Mouse (Mus musculus) neural tube, embryonic 10.5 days (tissue): Measurements from ENCODE around the gene Copg1.

Experiments used
- DNase-seq: peaks from one replicate; pipeline ENCODE4 v3.0.0-alpha.2; 2017; ENCODE audit warnings: low spot score; ENCODE audit errors: extremely low spot score

The Copg1 gene

GRCm38 (mm10) chr6:87887594-87888233 lies at the start of gene Copg1:
Copg1 (plus strand) TSS chr6:87887814.
- peak; percentile 100 for DNase-seq

- peak; percentile 96 for DNase-seq
These were observed 48.9 kb upstream of the Copg1 start, which contains the start of gene Isy1 for GRCm38 (mm10) chr6:87838551-87839197. Isy1 (minus strand) TSS chr6:87838798.

DNA sequence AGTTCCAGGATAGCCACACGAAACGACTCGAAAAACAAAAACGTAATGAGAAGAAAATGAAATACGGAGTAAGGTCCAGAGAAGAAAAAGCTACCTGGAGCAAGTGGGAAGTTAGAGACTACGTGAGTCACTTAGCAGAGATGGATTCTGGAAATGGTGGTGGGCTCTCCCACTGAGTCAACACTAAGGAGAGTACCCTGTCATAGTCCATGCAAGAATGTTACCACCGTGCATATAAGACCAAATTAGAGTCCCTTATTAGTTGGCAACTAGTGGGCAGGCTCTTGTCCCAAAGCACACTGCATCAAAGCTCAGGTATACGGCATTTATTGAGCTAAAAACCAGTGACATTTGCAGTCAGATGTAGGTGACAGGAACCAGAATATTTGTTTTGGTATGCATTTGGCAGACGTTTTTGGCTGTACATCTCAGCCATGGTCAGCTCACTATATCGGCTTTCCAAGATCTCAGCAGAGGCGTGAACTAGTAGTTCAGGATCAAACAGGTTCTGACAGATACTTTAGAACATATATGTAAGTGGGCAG lies 47.7 kb upstream of the Copg1 start:
- no peak for DNase-seq

- DNase-seq, result no peak
These were observed 46.0 kb upstream of the Copg1 start for GRCm38 (mm10) chr6:87841635-87842034.

- no peak for DNase-seq
These were observed 45.4 kb upstream of the Copg1 start for GRCm38 (mm10) chr6:87842254-87842653.

DNA sequence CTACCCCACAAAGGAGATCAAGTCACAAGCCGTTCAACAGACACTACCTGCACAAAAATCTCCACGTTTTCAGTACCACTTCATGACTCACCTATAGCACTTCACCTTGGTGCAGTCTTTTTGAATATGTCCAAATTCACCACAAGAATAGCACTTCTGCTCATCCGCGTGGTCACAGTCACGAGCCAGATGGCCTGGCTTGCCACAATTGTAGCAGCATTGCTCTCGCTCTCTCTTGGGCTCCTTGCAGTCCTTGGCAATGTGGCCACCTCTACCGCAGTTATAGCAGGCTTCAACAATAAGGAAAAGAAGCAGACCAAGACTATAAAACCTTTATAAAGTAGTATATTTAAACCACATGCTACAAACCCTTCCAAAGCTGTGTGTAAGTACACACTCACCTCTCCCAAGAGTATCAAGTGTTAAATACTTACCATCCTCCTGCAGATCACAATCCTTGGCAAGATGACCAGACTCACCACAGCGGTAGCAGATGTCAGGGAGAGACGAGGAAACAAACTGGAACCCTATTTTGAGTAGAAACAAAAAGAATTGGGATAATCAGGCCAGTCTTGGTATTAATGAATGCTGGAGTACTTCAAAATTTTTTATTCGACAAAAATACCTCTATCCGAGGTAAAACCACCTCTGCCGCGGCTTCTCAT lies 42.5 kb upstream of the Copg1 start:
- DNase-seq, result no peak

DNA sequence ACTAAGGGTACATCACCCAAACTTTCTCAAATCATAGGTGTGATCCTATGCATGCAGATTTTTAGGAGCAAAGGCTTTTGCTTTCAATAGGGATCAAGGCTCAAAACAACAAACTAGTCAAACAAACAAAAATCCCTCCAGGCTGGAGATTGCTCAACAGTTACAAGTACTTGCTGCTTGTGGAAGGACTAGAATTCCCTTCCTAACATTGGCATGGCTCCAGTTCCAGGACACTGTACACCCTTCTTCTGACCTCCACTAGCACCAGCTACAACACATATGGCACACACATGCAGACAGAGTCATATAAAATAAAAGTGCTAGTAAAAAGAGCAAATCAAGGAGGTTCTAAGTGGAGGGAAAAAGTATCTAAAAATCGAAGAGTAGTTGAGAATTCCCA lies 40.8 kb upstream of the Copg1 start:
- no peak for DNase-seq

DNA sequence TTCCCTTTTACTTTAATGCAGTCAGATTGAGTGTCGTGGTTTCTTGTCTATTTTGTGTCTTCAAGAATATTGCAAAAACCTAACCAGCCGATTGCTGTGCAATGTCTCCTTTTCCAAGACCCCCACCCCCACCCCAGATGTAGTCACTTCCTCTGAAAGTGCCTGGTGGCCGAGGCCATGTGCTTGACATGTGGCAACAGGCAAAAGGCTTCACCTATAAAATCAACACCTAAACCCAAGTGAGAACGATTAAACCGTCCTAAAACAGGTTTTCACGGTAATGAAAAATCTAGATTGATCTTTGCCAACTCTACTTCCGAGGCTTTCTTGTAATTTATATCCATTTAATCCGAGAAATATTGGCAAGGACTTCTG lies 37.8 kb upstream of the Copg1 start:
- peak; percentile 32 for DNase-seq

DNA sequence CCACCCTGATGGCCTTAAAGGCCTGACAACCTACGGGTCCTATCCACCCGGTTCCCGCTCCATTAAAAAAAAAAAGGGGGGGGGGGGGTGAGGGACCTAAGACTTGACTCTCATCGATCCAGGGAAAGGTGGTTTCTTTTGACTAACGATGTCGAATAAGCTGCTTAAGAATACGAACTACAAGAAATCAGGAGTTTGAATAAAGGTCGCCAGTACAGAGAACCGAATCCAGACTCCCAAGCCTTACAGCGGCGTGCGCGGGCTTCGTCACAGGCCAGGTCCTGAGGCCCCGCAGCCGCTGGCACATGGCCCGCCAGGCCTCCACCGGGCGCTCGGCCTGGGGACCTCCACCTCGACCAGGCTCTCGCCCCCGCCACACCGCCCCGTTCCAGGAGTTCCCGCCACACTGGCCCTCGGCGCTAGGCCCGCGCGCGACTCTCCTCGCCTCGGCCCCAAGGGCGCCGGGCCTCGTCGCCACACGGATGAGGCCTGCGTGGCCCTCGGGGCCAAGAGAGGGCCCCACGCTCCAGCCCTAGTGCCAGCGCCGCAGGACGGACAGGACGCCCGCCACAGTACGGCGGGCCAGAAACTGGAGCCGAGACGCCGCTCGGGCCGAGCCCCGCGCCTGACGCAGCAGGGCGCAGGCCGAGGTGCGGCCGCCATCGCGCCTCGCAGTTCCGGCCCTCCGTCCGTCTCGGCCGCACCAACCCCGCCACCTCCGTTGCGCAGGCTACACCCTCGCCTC lies 37.3 kb upstream of the Copg1 start:
- DNase-seq, result peak; percentile 77

DNA sequence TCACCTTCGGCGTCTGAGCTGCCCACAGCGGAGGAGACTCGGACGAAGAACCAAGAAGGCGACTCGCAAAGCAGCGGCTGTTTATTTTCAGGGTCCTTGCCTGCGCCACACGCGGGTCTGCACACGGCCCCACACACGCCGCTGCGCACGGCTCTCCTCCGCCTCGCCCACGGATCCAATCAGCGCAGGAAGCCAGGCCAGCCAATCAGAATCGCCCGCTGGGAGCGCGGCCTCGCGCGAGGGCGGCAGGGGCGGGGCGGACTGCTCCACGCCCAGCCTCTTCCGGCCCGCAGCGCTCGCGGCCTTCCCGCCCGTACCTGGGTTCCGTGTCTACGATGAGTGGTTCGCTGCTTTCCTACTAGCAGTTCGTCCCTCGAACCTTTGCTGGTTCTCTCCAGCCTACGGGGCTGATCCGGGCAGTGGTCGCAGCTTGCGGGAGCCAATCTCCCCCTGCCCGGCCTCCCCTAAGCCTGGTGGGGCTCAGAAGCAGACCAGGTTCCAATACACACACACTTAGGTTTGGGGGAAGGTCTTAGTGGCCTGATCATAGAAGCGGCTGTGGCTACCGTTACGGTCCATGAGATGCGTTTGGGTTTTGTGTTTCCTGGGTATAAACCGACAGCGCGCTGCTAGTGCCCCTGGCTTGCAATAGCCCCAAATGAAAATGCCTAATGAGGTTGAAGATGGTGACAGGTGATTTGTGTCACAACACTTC lies 36.6 kb upstream of the Copg1 start, which contains the start of gene Cnbp:
Cnbp (minus strand) TSS at position 207 of the 715 bp plus-strand sequence.
- peak; percentile 97 for DNase-seq

- no peak for DNase-seq
These were observed 35.7 kb upstream of the Copg1 start for GRCm38 (mm10) chr6:87851871-87852270.

GRCm38 (mm10) chr6:87853446-87853845 lies 34.2 kb upstream of the Copg1 start:
- no peak for DNase-seq

DNA sequence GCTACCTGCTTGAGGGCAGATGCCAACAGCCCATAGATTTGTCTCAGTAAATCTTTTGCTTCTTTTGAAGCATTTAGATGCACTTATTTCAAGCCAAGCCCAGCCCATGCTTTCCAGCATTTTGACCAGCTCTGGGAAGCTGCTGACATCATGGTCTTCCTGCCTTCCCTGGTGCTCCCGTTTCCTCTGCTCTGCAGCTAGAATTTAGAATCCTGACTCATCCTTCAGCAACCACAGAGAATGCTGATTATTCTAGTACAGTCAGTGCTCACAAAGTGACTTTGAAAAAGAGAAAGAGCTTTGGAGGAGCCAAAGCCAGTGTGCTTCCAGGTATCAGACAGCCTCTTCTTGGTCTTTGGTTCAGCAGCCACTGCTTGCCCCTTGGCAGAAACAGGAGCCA lies 30.5 kb upstream of the Copg1 start:
- no peak for DNase-seq

DNA sequence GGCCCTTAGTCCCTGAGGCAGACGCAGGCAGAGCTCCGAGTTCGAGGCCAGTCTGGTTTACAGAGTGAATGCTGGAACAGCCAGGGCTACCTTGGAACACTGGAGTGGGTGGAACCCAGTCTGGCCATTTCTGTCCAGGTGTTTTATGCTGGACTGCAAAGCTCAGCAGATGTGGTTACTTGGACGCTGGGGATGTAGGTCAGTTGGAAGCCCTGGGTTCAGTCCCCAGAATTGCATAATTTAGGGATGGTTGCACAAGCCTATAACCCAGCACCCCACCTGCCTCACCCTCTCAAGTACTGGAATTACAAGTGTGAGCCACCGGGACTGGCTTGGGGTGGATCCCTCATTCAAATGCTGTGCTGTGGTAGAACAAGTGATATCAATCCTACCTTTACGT lies 21.4 kb upstream of the Copg1 start:
- no peak for DNase-seq

GRCm38 (mm10) chr6:87867256-87867655 lies 20.4 kb upstream of the Copg1 start:
- DNase-seq, result no peak

- no peak for DNase-seq
These were observed 18.6 kb upstream of the Copg1 start for GRCm38 (mm10) chr6:87868871-87869506.

DNA sequence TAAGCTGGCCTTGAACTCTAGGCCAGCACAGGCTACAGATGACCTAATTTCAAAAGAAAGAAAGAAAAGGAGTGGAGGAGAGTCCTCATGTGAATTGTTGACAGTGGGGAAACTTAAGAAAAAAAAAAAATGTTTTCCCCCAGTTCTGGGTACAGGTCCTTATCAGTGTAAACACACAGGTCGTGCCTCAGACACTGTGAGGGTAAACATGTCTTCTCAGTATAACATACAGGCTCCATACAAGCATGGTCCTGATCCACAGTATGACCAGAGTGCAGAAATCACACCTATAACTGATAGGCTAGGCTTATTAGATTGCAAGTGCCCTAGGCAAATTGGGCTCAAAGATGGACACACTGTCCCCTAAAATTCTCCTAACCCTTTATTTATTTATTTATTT lies 17.2 kb upstream of the Copg1 start:
- no peak for DNase-seq

DNA sequence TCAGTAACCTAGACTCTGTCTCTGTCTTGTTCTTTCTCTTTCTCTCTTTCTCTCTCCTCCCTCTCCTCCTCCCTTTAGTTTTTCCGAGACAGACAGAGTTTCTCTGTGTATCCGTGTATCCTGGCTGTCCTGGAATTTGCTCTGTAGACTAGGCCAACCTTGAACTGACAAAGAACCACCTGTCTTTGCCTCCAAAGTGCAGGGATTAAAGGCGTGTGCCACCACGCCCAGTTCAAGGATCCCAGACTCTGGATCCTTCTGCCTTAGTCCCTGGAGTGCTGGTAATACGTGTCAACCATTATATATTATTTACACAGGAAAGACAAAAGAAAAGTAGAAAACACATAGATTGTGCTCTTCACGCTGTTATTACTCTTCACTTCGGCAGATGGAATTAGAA lies 16.4 kb upstream of the Copg1 start:
- no peak for DNase-seq

DNA sequence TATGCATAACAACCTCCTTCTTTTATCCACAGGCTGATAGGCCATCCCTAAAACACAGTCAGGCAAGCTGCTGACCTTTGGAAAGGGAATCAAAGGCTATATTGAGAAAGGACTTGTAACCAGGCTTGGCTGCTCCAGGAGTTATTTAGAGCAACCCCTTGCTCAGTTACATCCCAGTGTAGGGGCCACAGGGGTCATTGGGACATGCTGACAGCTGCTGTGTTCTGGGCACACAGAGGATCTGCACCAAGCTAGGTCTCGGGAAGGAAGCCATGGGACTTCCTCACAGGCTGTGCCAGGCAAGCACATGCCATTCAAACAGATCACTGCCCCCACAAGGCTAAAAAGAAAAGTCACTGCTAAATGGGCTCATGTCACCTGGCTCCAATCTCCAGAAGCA lies 14.5 kb upstream of the Copg1 start:
- DNase-seq, result no peak

DNA sequence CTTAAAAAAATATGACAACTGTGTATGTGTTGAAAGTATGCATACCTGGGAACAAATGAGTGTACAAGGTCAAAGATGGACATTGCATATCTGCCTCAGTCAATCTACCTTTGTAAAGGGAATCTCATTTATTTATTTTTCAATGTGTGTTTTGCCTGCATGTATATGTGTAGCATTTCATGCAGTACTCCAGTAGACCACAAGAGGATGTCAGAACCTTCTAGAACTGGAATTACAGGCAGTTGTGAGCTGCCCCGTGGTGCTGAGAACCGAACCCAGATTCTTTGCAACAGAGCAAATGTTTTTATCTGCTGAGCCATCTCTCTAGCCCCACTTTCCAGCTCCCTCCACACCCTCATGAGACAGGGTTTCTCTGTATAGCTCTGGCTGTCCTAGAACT lies 13.7 kb upstream of the Copg1 start:
- no peak for DNase-seq

DNA sequence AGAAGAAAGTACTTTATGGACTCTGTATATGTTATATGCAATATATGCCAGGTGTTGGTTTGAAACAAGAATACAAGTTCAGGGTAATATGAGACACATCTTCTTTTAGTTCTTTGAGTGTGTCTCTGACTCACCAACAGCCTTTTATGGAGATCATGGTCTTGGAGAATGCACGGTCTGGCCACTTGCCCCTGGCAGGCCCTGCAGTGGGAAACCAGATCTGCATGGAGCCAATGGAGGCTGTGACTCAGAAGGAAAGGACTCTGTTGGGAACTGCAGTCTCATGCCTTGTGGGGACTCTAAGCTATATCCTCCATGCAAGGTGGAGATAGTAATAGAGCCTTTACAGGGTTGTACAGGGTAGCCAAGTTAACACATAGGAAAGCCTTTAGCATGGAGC lies 12.5 kb upstream of the Copg1 start:
- no peak for DNase-seq
